Mouse (Mus musculus) myocyte (in vitro differentiated cells): ENCODE results near the gene Atg2a.
"Not testable (repeated sequence)": the region's sequence is repeated elsewhere in the genome, so short reads cannot be mapped to it uniquely, and the experiment has no call there.

Experiments
- E2F4 ChIP-seq: IDR thresholded peaks from one replicate; pipeline ENCODE4 v1.6.1; 2011; ENCODE audit warnings: mild to moderate bottlenecking, control low read depth, moderate library complexity; ENCODE audit not compliant: insufficient read depth
- MAX ChIP-seq: IDR thresholded peaks from one replicate; pipeline ENCODE4 v1.6.1; 2011; ENCODE audit warnings: low read depth, mild to moderate bottlenecking, control low read depth
- MYOD1 ChIP-seq, 3 experiments: IDR thresholded peaks; one replicate each; pipeline ENCODE4 v1.6.1; 2011; ENCODE audit warnings: control low read depth in 2 of 3, low read depth in 2 of 3, mild to moderate bottlenecking in 2 of 3, moderate library complexity in 1 of 3; ENCODE audit not compliant: insufficient read length in 2 of 3, control insufficient read depth in 1 of 3
- MYOG ChIP-seq, 3 experiments: IDR thresholded peaks; one replicate each; pipeline ENCODE4 v1.6.1; 2011; ENCODE audit warnings: control low read depth in 2 of 3, low read depth in 2 of 3, mild to moderate bottlenecking in 2 of 3; ENCODE audit not compliant: insufficient read length in 2 of 3, control insufficient read depth in 1 of 3, insufficient read depth in 1 of 3
- POLR2A ChIP-seq: IDR thresholded peaks from one replicate; pipeline ENCODE4 v1.6.1; 2011; ENCODE audit warnings: low read depth, mild to moderate bottlenecking, control low read depth, moderate library complexity; ENCODE audit not compliant: insufficient read length
- POLR2AphosphoS2 ChIP-seq: IDR thresholded peaks from one replicate; pipeline ENCODE4 v1.6.1; 2011; ENCODE audit warnings: low read depth, control low read depth; ENCODE audit not compliant: insufficient read length
- REST ChIP-seq: IDR thresholded peaks from one replicate; pipeline ENCODE4 v1.6.1; 2011; ENCODE audit warnings: mild to moderate bottlenecking, control low read depth, moderate library complexity; ENCODE audit not compliant: insufficient read depth, insufficient read length
- TCF12 ChIP-seq: IDR thresholded peaks from one replicate; pipeline ENCODE4 v1.6.1; 2011; ENCODE audit warnings: mild to moderate bottlenecking, control low read depth; ENCODE audit not compliant: poor library complexity, insufficient read depth, severe bottlenecking
- TCF3 ChIP-seq: IDR thresholded peaks from one replicate; pipeline ENCODE4 v1.6.1; 2011; ENCODE audit warnings: low read depth, control low read depth; ENCODE audit not compliant: insufficient read length
- USF1 ChIP-seq: IDR thresholded peaks from one replicate; pipeline ENCODE4 v1.6.1; 2011; ENCODE audit warnings: low read depth, mild to moderate bottlenecking, control low read depth, moderate library complexity

DNA sequence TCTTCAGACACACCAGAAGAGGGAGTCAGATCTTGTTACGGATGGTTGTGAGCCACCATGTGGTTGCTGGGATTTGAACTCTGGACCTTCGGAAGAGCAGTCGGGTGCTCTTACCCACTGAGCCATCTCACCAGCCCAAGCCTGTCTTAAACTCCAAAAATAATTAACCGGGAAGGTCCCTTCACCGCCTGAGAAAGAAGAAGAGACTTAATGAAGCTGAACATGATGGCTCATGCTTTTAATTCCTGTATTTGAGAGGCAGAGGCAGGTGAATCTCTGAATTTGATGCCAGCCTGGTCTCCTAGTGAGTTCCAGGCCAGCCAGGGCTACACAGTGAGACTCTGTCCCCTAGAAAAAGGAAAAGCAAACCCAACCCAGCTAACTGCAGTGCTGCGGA is 49.2 kb downstream of the Atg2a start:
- not testable (repeated sequence) for TF ChIP-seq TCF12; MAX; POLR2AphosphoS2; POLR2A; TCF3; MYOG (IDR thresholded peaks at IDR 0.05; ENCODE audit: control insufficient read depth in 1 of 3, insufficient read depth in 1 of 3, insufficient read length in 2 of 3, low read depth in 2 of 3); MYOD1 (IDR thresholded peaks at IDR 0.05; ENCODE audit: control insufficient read depth in 1 of 3, insufficient read length in 2 of 3, low read depth in 2 of 3); REST; E2F4; USF1
